Mouse (Mus musculus) spleen, postnatal 14 days (tissue): ENCODE measurements around the gene Cmklr1.
"Not testable (repeated sequence)": the region's sequence is repeated elsewhere in the genome, so short reads cannot be mapped to it uniquely, and the experiment has no call there.

Source experiments
- DNase-seq, 2 experiments: peaks; one replicate each; pipeline ENCODE4 v3.0.0; 2021 to 2022; ENCODE audit warnings: low spot score in 2 of 2

Cmklr1 gene

DNA sequence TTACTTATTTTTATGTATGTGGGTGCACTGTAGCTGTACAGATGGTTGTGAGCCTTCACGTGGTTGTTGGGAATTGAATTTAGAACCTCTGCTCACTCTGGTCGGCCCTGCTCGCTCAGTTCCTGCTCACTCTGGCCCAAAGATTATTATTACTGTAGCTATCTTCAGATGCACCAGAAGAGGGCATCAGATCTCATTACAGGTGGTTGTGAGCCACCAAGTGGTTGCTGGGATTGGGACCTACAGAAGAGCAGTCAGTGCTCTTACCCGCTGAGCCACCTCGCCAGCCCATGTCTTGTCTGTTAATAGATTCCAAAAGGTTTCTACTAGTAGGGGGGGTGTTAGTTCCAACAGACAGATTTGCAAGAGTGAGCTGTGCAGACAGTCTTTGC is 63.8 kb downstream of the Cmklr1 start:
- DNase-seq: not testable (repeated sequence)

DNA sequence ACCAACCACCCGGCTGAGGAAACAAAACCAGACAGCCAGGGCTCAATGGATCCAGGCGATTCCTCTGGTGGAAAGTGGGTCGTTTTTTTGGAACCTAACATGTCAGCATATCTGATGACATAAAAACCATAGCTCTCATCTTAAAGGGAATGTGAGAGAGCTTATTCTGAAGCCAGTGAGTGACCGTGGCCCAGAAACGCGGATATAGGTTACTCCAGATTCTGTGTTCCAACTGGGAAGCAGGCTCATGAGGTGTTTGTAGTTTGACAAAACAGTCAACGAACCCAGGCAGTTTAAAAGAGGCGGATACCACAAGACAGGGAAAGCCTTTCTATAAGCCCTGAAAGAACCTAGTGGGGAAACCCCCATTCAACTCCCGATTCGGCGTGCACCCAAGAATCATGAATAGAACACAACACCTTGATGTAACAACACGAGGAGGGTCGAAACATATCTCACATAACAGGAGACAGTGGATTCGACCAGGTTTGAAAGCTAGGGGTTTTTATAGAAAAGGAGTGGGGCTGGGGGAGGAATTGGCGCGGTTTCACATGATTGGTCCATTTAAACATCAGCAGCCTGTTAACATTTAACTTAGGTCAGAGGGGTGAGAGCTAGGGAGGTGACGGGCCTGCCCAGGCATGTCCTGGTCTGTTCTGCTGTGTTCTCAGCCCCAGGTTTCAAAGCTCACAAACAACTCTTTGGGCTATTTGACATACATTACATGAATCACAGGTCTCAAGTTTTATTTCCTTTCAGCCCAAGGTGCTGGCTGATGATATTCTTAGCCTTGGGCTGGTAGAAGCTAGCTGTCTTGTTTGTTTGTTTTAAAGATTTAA is 64.4 kb downstream of the Cmklr1 start:
- not testable (repeated sequence) for DNase-seq

DNA sequence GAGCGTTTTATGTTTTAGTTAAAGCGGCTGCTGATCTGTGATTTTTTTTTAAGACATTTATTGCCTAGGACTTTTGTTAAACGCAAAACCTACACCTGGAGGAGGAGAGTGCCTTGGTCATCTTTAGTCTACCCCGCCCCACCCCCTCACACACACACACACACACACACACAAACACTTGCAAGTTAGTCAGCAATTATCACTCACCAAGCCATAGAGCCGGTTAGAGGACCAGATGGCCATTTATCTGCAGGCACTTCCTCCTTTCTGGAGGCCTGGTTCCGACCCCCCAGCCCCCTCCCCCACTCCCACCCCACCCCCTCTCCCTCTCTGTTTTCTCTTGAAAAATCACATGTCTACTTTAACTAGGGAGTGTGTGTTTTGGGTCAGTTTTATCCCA is 65.8 kb downstream of the Cmklr1 start:
- no peak for DNase-seq

DNA sequence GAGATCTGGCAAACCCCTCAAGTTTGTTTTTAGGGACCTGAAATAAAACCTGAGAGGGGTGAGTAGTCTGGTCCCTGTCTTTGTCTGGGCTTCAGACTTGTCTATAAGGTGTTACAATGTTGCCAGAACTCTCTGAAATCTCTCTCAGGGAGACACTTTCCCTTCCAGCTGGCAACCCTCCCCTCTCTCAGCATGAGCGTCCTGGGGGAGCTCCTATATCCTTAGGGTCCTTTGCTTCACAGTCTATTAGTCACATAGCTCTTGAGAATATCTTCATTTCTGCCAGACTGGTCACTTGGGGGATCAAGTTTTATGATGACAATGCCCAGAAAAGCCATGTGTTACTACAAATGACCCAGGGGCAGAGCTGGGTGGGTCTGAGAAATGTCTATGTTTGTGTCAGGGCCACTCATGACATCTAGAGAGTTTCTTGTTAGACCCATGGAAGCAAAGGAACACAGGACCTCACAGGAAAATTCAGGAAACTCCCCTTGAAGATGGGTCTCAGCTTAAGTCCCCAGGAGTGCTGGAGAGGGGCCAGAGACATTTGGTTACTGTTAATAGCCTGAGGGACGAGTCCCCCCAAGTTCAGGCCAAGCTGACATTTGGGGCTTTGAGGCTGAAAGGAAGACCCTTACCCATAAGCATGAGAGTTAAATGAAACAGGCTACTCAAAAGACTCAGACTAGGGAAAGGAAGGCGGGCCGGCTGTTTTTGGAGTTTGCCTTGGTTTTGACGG is 66.6 kb downstream of the Cmklr1 start:
- no peak for DNase-seq

DNA sequence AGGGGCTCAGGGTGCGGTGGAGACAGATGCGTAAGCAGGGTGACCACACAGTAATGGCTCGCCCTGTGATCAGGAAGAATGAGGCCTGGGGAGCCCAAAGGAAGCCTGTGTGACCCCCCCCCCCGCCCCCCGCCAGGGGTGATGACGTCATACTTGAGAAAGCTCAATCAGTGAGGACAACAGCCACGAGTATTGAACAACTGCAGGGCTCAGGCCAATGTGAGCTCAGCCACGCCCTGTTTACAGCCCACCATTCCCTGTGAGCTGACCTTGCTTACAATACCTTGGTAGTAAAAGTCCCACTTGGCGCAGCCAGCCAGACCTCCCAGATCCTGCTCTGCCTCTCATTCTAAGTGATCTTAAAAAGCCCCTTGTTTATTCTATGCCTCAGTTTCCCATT is 69.4 kb downstream of the Cmklr1 start:
- DNase-seq: no peak

DNA sequence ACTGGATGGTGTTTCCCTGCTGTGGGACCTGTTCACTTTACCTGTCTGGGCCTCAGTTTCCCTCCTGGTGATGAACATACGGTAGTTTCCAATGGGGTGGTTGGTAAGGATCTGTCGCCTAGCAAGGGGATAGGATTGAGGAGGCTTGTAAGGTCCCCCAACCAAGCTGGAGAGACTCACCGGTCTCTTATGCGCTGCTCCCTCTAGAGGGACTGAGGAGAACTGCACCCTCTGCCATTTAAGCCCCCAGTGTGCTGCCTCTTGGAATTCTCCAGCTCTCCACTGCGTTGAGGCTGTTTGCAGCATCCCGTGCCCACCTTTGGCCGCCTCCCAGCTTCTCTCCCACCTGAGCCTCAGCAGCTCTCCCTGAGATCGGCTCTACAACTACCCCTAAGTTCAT is 70.0 kb downstream of the Cmklr1 start:
- DNase-seq: no peak

DNA sequence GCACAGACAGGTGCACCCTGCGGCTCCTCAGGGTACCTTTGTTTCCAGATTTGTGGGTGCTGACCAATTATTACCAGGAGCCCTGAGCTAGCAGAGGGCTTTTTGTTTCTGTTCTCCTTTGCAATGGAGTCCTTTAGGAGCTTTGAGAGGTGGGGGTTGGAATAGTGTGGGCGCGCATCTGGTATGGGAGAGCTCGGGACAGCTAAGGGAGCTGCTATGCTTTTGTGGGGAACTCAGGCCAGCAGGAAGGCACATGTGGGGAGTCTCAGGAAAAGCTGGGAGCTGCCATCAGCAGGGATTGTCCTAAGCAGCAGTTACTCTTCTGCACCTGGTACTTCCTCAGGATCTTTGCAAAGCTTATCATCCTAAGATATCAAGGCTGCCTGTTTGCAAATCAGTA is 71.1 kb downstream of the Cmklr1 start:
- no peak for DNase-seq

DNA sequence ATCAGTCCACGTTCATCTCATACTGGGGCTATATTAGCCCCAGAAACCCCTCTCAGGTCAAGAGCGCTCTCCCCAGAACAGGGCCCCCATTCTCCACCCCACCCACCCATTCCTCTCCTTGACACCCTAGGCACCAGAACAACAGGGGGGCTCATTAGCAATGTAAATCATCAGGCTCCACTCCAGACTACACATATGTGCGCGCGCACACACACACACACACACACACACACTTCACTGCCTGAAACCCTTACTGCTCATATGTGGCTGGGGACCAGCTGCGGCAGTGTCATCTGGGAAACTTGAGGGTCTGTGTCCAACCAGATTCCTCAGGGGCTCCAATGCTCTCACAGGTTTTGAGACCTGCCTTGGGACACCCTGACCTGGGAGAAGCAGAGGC is 71.8 kb downstream of the Cmklr1 start:
- no peak for DNase-seq

DNA sequence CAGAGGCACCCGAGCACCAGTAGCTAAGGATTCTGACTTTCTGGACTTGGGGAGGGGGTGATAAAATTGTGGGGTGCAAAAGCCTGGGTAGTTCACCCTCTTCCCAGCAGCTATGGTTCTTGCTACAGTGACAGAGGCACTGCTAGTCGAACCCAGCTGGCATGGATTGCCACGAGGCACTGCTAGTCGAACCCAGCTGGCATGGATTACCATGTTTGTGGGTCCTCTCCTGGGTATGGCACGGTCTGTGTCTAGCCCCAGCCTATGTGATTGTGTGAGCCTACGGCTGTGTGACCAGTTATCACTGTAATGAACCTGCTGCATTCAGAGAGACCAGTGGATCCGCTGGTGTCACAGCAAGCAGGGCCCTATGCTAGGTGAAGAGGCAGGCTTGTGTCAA is 72.7 kb downstream of the Cmklr1 start:
- DNase-seq: no peak

DNA sequence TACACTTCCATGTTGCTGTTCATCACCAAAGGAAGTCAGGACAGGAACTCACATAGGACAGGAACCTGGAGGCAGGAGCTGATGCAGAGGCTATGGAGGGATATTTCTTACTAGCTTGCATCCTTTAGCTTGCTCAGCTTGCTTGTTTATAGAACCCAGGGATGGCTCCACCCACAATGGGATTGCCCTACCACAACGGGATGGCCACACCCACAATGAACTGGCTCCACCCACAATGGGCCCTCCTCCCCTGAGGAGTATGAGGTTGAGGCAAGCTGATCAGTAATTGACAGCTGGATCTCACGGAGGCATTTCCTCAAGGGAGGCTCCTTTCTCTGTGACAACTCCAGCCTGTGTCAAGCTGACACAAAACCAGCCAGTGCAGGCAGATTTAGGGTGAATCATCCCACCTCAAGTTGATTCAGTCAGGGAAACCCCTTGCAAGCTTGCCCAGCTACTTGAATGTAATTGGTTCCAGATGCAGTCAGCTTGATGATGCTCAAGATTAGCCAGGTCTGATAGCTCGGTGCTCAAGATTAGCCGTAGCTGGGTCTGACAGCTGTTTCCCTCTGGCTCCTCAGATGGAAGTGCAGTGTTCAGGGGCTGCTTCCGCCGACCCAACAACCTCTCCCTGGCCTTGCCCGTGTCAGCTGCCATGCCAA is 80.0 kb downstream of the Cmklr1 start:
- no peak for DNase-seq

DNA sequence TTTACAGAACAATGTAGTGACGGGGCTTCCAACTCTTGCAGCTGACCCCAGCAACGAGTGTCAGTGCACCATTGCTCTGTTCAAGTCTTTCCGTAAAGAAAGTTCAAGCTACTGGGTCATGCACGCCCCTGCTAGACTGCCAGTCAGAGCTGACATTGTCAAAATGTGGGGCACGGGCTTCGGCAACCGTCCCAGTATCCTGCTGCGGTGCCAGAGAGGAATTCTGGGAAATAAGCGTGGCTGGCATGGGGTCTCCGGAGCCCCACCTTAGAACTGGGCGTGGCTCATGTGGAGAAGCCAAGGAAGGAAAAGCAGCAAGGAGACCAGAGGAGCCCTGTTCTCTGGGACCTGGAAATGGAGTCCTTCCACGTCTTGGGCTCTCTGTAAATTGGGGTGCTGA is 84.4 kb downstream of the Cmklr1 start:
- DNase-seq: no peak

DNA sequence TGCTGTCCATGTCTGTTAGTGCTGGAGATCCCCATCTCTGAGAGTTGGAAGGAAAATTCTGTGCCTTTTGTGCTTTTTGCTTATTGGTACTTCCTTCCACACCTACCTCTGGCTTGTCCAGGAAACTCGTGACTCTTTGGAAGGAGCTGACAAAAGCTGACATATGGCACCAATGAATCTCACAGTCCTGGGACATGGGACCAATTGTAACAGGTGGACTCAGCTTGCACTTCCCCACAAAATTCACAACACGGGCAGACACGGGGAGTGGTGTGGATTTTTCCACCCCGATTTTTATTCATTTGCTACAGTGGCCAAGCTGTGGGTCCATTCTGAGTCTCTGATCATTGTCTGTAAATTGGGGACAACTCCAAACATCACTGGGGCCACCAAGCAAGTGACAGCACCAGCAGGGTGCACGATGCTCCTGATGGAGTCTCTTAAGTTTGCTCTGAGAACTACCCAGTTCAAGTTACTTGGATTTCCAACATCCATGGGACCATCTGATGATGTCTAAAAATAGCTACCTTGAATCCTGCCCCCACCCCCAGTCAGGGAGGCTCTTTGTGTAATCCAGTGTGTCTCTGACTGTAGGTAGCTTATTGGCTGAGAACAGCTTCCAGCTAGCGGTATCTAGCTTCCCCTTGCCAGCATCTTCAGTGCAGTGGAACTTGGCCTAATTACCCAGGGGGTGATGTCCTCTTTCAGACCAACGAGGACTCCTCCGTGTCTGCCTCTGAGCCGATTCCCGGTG is 84.9 kb downstream of the Cmklr1 start:
- DNase-seq: no peak

DNA sequence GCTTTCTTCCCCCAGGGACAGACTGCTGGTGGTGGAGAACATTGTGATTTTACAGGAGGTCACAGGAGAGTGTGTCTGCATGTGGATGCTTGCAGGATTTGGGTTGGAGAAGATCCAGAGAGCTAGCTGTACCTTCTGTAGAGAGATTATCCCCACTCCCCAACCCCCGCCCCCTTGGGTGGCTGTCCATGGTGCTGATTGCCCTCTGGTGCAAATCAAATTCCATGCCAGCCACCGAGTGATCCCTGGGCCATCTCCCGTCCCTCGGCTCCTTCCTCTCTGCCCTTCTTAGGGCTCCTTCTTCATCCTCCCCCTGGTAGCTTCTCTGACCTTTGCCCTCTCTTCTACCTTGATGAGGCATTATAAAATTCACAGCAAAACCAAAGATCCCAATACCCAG is 85.8 kb downstream of the Cmklr1 start:
- DNase-seq: no peak
